In the genomic region with DNA sequence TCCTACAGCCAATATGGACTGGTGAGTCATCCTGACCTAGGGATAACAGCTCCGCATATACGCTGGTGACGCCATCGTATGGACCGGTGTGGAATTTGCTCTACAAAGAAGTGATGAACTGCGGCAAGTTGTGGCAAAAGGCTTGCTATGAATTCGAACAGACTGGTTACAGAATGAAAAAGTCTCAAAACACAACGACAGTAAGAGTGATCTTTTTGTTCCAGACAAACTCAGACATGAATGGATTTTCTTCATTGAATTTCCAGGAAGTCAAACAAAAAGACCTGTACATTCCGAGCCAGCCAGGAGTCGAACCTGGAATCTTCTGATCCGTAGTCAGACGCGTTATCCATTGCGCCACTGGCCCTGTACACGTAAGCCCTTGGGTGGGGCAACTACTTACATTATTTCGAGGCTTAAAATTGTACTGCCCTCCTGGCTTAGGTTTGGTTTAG, we compare ENCODE assay signal across 8 mouse cellular contexts. TPM values are rescaled to one million over a fixed set of nuclear protein-coding genes. Genes with fewer than 3 reads are reported as not detected.
DNase-seq lines count a peak whose midpoint lies in the region; ATAC-seq lines count a peak whose summit lies in the region.

No protein-coding gene starts in this region.

- H3K4me3 ChIP-seq in forebrain, embryonic 11.5 days (ENCODE audit: low read depth, low read length), result peak overlapping the region; percentile 64
- peak overlapping the region; percentile 63 for H3K4me3 ChIP-seq in heart, embryonic 15.5 days
- H3K4me3 ChIP-seq in liver, embryonic 13.5 days (replicated peaks), result peak overlapping the region; percentile 78
- H3K4me3 ChIP-seq in stomach, embryonic 15.5 days (replicated peaks), result peak overlapping the region; percentile 66

- peak overlapping the region; percentile 98 for H3K27ac ChIP-seq in forebrain, embryonic 11.5 days (ENCODE audit: low read depth, low read length)
- peak overlapping the region; percentile 94 for H3K27ac ChIP-seq in heart, embryonic 15.5 days
- H3K27ac ChIP-seq in liver, embryonic 13.5 days, result peak overlapping the region; percentile 84
- H3K27ac ChIP-seq in stomach, embryonic 15.5 days, result peak overlapping the region; percentile 99

- peak; percentile 57 for ATAC-seq in CD4-positive, CD25-positive, alpha-beta regulatory T cell, adult 4 months
- ATAC-seq in forebrain, embryonic 11.5 days (replicated peaks; ENCODE audit: low FRiP score), result peak; percentile 73
- 0 out of 2 replicates have a peak, but pooled peaks have one; percentile 28 for ATAC-seq in heart, embryonic 15.5 days (replicated peaks; ENCODE audit: insufficient number of reproducible peaks, insufficient read depth, low FRiP score, low read depth)
- peak; percentile 37 for ATAC-seq in liver, embryonic 13.5 days (ENCODE audit: low read depth)
- peak; percentile 69; the same call in 1 of the 2 replicates for ATAC-seq in stomach, embryonic 15.5 days (ENCODE audit: insufficient read depth, low FRiP score, low read depth)

- H3K9me3 ChIP-seq in forebrain, embryonic 11.5 days (ENCODE audit: control insufficient read depth, low read length), result no peaks in the 10 kb centered on the region
- no peaks in the 10 kb centered on the region for H3K9me3 ChIP-seq in heart, embryonic 15.5 days (replicated peaks)
- H3K9me3 ChIP-seq in liver, embryonic 13.5 days (replicated peaks), result no peaks in the 10 kb centered on the region
- no peaks in the 10 kb centered on the region for H3K9me3 ChIP-seq in stomach, embryonic 15.5 days

- H3K36me3 ChIP-seq in forebrain, embryonic 11.5 days (ENCODE audit: control insufficient read depth, insufficient read depth, low read length), result no peaks in the 10 kb centered on the region
- H3K36me3 ChIP-seq in heart, embryonic 15.5 days, result no peaks in the 10 kb centered on the region
- no peaks in the 10 kb centered on the region for H3K36me3 ChIP-seq in liver, embryonic 13.5 days
- H3K36me3 ChIP-seq in stomach, embryonic 15.5 days, result no peaks in the 10 kb centered on the region

- under 1% methylated on average over 16 of the region's 16 CpGs for WGBS in forebrain, embryonic 11.5 days
- WGBS in heart, embryonic 15.5 days, result under 1% methylated on average over 16 of the region's 16 CpGs
- WGBS in liver, embryonic 13.5 days (ENCODE audit: insufficient replicate concordance), result under 1% methylated on average over 16 of the region's 16 CpGs
- WGBS in stomach, embryonic 15.5 days, result under 1% methylated on average over 16 of the region's 16 CpGs

- no peaks in the 10 kb centered on the region for H3K27me3 ChIP-seq in forebrain, embryonic 11.5 days (ENCODE audit: control insufficient read depth, insufficient read depth, low read length)
- H3K27me3 ChIP-seq in heart, embryonic 15.5 days, result no peaks in the 10 kb centered on the region
- H3K27me3 ChIP-seq in liver, embryonic 13.5 days, result no peaks in the 10 kb centered on the region
- no peaks in the 10 kb centered on the region for H3K27me3 ChIP-seq in stomach, embryonic 15.5 days (replicated peaks)

- peak; percentile 79 for DNase-seq in c-Kit-negative CD71-positive TER-119-positive erythroid progenitor cells, embryonic 14.5 days (ENCODE audit: low read depth, low spot score)
- peak; percentile 92 for DNase-seq in forebrain, embryonic 11.5 days (ENCODE audit: low spot score)
- DNase-seq in kidney, postnatal 14 days, result peak; percentile 88
- DNase-seq in liver, embryonic 13.5 days, result peak; percentile 83
- DNase-seq in naive thymus-derived CD4-positive, alpha-beta T cell, adult 2 months (ENCODE audit: low read depth), result peak; percentile 89

- peaks cover 3% of the 10 kb centered on the region for H3K4me1 ChIP-seq in forebrain, embryonic 11.5 days (replicated peaks; ENCODE audit: control insufficient read depth, insufficient read depth, low read length)
- H3K4me1 ChIP-seq in heart, embryonic 15.5 days (replicated peaks), result peaks cover 5% of the 10 kb centered on the region; the same call in 1 of the 2 replicates
- peaks cover 48% of the 10 kb centered on the region for H3K4me1 ChIP-seq in liver, embryonic 13.5 days (replicated peaks)
- peaks cover 4% of the 10 kb centered on the region; the same call in 1 of the 2 replicates for H3K4me1 ChIP-seq in stomach, embryonic 15.5 days

- peak overlapping the region; percentile 55 for H3K4me2 ChIP-seq in forebrain, embryonic 11.5 days (ENCODE audit: low read depth, low read length, severe bottlenecking)
- peak overlapping the region; percentile 78 for H3K4me2 ChIP-seq in heart, embryonic 15.5 days
- H3K4me2 ChIP-seq in liver, embryonic 13.5 days, result peak overlapping the region; percentile 90
- peak overlapping the region; percentile 60 for H3K4me2 ChIP-seq in stomach, embryonic 15.5 days

- peak overlapping the region; percentile 55 for H3K9ac ChIP-seq in forebrain, embryonic 11.5 days (ENCODE audit: low read length)
- H3K9ac ChIP-seq in heart, embryonic 15.5 days, result peak overlapping the region; percentile 56; the same call in 1 of the 2 replicates
- peak overlapping the region; percentile 73 for H3K9ac ChIP-seq in liver, embryonic 13.5 days
- H3K9ac ChIP-seq in stomach, embryonic 15.5 days, result peak overlapping the region; percentile 20; the same call in 1 of the 2 replicates

RNA-seq across cellular contexts. Expression of a gene that starts 19.2 kb away (rescaled TPM):
- polyA plus RNA-seq in CD4-positive, CD25-positive, alpha-beta regulatory T cell, adult 4 months (2017; shearing (Covaris generic)), result not detected
- polyA plus RNA-seq in forebrain, embryonic 11.5 days (2014; fragmentation: Nextera tagmentation; extraction: Ambion mirVana), result 0.17 and 0.19 TPM in 2 replicates
- 0.85 and 1.4 TPM in 2 replicates for polyA plus RNA-seq in heart, embryonic 15.5 days (2015; fragmentation: Nextera tagmentation; extraction: Ambion mirVana)
- polyA plus RNA-seq in liver, embryonic 13.5 days (2015; fragmentation: Nextera tagmentation; extraction: Ambion mirVana), result 1.5 and 2.0 TPM in 2 replicates
- polyA plus RNA-seq in stomach, embryonic 15.5 days (2015; fragmentation: Nextera tagmentation; extraction: Ambion mirVana), result 0.09 and 0.22 TPM in 2 replicates

RNA-seq across cellular contexts. Expression of a gene that starts 22.9 kb away (rescaled TPM):
- 10 to 100 TPM; 12.4 to 14.5 TPM for polyA plus RNA-seq in CD4-positive, CD25-positive, alpha-beta regulatory T cell, adult 4 months (2017; shearing (Covaris generic))
- 13.0 and 13.5 TPM in 2 replicates for polyA plus RNA-seq in forebrain, embryonic 11.5 days (2014; fragmentation: Nextera tagmentation; extraction: Ambion mirVana)
- polyA plus RNA-seq in heart, embryonic 15.5 days (2015; fragmentation: Nextera tagmentation; extraction: Ambion mirVana), result 8.1 and 8.2 TPM in 2 replicates
- polyA plus RNA-seq in liver, embryonic 13.5 days (2015; fragmentation: Nextera tagmentation; extraction: Ambion mirVana), result 8.3 and 9.1 TPM in 2 replicates
- polyA plus RNA-seq in stomach, embryonic 15.5 days (2015; fragmentation: Nextera tagmentation; extraction: Ambion mirVana), result 10.7 and 11.9 TPM in 2 replicates

RNA-seq across cellular contexts. Expression of a gene that starts 42.1 kb away (rescaled TPM):
- not detected for polyA plus RNA-seq in CD4-positive, CD25-positive, alpha-beta regulatory T cell, adult 4 months (2017; shearing (Covaris generic))
- polyA plus RNA-seq in forebrain, embryonic 11.5 days (2014; fragmentation: Nextera tagmentation; extraction: Ambion mirVana), result 0.48 and 0.59 TPM in 2 replicates
- polyA plus RNA-seq in heart, embryonic 15.5 days (2015; fragmentation: Nextera tagmentation; extraction: Ambion mirVana), result 0.31 and 0.41 TPM in 2 replicates
- polyA plus RNA-seq in liver, embryonic 13.5 days (2015; fragmentation: Nextera tagmentation; extraction: Ambion mirVana), result not detected in 2 replicates
- polyA plus RNA-seq in stomach, embryonic 15.5 days (2015; fragmentation: Nextera tagmentation; extraction: Ambion mirVana), result 0.08 and 0.15 TPM in 2 replicates

Comparison
In these comparisons a context has a peak if more than half of its experiments do, and no peak if none do; other contexts are left out.
1. Peak in every context shown above with its lines: DNase-seq, ATAC-seq, H3K4me3 ChIP-seq and H3K27ac ChIP-seq.
2. H3K9ac ChIP-seq: peak in every context shown above with its lines; median percentile 73 in liver, embryonic 13.5 days; 56 in heart, embryonic 15.5 days; 55 in forebrain, embryonic 11.5 days; 20 in stomach, embryonic 15.5 days.